Mouse (Mus musculus) embryonic facial prominence, embryonic 15.5 days (tissue): ENCODE measurements around the gene 4930402H24Rik. TPM values are rescaled to one million over a fixed set of nuclear protein-coding genes. Genes with fewer than 3 reads are reported as not detected.

Experiments used
- ATAC-seq: fragments of 200-750 bp; cut with Nextera tagmentation; 2 replicates; pipeline ENCODE4 v1.8.0; 2017; ENCODE audit warnings: low read depth, moderate TSS enrichment; ENCODE audit not compliant: insufficient number of reproducible peaks, low FRiP score, low TSS enrichment
- H3K27ac ChIP-seq: fragments of 300-500 bp; sonication (generic); replicated peaks from 2 replicates; pipeline ENCODE4 v1.5.1; 2015; ENCODE audit warnings: mild to moderate bottlenecking, inconsistent platforms
- H3K27me3 ChIP-seq: fragments of 300-500 bp; sonication (generic); 2 replicates; pipeline ENCODE4 v1.6.1; 2015; ENCODE audit warnings: inconsistent platforms
- H3K36me3 ChIP-seq: fragments of 300-500 bp; sonication (generic); 2 replicates; pipeline ENCODE4 v1.6.1; 2015; ENCODE audit warnings: mild to moderate bottlenecking, inconsistent platforms
- H3K4me1 ChIP-seq: fragments of 300-500 bp; sonication (generic); 2 replicates; pipeline ENCODE4 v1.6.1; 2015; ENCODE audit warnings: inconsistent platforms
- H3K4me2 ChIP-seq: fragments of 300-500 bp; sonication (generic); replicated peaks from 2 replicates; pipeline ENCODE4 v1.6.1; 2015; ENCODE audit warnings: mild to moderate bottlenecking, inconsistent platforms
- H3K4me3 ChIP-seq: fragments of 300-500 bp; sonication (generic); replicated peaks from 2 replicates; pipeline ENCODE4 v1.5.1; 2015; ENCODE audit warnings: mild to moderate bottlenecking, inconsistent platforms
- H3K9ac ChIP-seq: fragments of 300-500 bp; sonication (generic); 2 replicates; pipeline ENCODE4 v1.6.1; 2015; ENCODE audit warnings: inconsistent platforms
- H3K9me3 ChIP-seq: fragments of 300-500 bp; sonication (generic); replicated peaks from 2 replicates; pipeline ENCODE4 v1.6.1; 2016; ENCODE audit warnings: inconsistent platforms
- WGBS: fragments of 180-500 bp; shearing (Covaris S2); methylation state at CpG from one replicate; pipeline ENCODE4 v1.1.7; 2015; 5-methylcytosine and 5-hydroxymethylcytosine counted together
- polyA plus RNA-seq: library from polyadenylated mRNA; unstranded; fragments of >200 nt; fragmentation: Nextera tagmentation; extraction: Ambion mirVana; gene quantifications from 2 replicates; pipeline ENCODE4 v1.2.1, GENCODE M21; 2015

4930402H24Rik gene
- polyA plus RNA-seq, 1 experiment from 2014 or later: 35.7 TPM

- Histone ChIP-seq H3K36me3 (no peaks in the 10 kb centered on the region), H3K27ac (no peak overlapping the region), H3K4me3 (peak overlapping the region; percentile 62), H3K4me2 (peak overlapping the region; percentile 99), H3K9me3 (no peaks in the 10 kb centered on the region), H3K9ac (peak overlapping the region; percentile 37), H3K4me1 (peaks cover 19% of the 10 kb centered on the region), H3K27me3 (peaks cover 29% of the 10 kb centered on the region)
- WGBS: under 1% methylated on average over 31 of the region's 31 CpGs
- ATAC-seq: no peak; the same call in 1 of the 2 replicates
Observed at GRCm38 (mm10) chr2:130696700-130697152, 209.5 kb downstream of the 4930402H24Rik start.

GRCm38 (mm10) chr2:130693563-130693962 lies 212.6 kb downstream of the 4930402H24Rik start:
- no peak overlapping the region for H3K27ac ChIP-seq
- no peak overlapping the region for H3K4me2 ChIP-seq
- H3K27me3 ChIP-seq: peaks cover 21% of the 10 kb centered on the region
- no peak overlapping the region for H3K4me3 ChIP-seq
- 33% methylated on average over 3 of the region's 3 CpGs for WGBS
- no peak for ATAC-seq
- H3K9me3 ChIP-seq: no peaks in the 10 kb centered on the region
- no peaks in the 10 kb centered on the region for H3K36me3 ChIP-seq
- H3K9ac ChIP-seq: no peak overlapping the region
- H3K4me1 ChIP-seq: peaks cover 19% of the 10 kb centered on the region

- Histone ChIP-seq H3K36me3 (peaks cover 21% of the 10 kb centered on the region), H3K27ac (no peak overlapping the region), H3K27me3 (no peaks in the 10 kb centered on the region), H3K9me3 (no peaks in the 10 kb centered on the region), H3K4me2 (no peak overlapping the region), H3K9ac (no peak overlapping the region), H3K4me3 (no peak overlapping the region), H3K4me1 (no peaks in the 10 kb centered on the region)
- 78% methylated on average over 2 of the region's 2 CpGs for WGBS
- ATAC-seq: no peak
Observed at GRCm38 (mm10) chr2:130689011-130689410, 217.2 kb downstream of the 4930402H24Rik start.

- 82% methylated on average over 9 of the region's 9 CpGs for WGBS
- H3K4me1 ChIP-seq: no peaks in the 10 kb centered on the region
- no peak overlapping the region for H3K27ac ChIP-seq
- H3K27me3 ChIP-seq: no peaks in the 10 kb centered on the region
- no peak overlapping the region for H3K4me3 ChIP-seq
- H3K9me3 ChIP-seq: no peaks in the 10 kb centered on the region
- no peak for ATAC-seq
- peaks cover 48% of the 10 kb centered on the region for H3K36me3 ChIP-seq
- H3K9ac ChIP-seq: no peak overlapping the region
- H3K4me2 ChIP-seq: no peak overlapping the region
Observed at GRCm38 (mm10) chr2:130685426-130685825, 220.8 kb downstream of the 4930402H24Rik start.

GRCm38 (mm10) chr2:130681531-130681930 lies 224.7 kb downstream of the 4930402H24Rik start:
- Histone ChIP-seq H3K4me1 (no peaks in the 10 kb centered on the region), H3K4me3 (no peak overlapping the region), H3K9ac (no peak overlapping the region), H3K9me3 (no peaks in the 10 kb centered on the region), H3K27me3 (no peaks in the 10 kb centered on the region), H3K27ac (no peak overlapping the region), H3K4me2 (no peak overlapping the region), H3K36me3 (peaks cover 78% of the 10 kb centered on the region)
- ATAC-seq: no peak
- WGBS: 76% methylated on average over 3 of the region's 3 CpGs

- Histone ChIP-seq H3K36me3 (peaks cover 88% of the 10 kb centered on the region), H3K9me3 (no peaks in the 10 kb centered on the region), H3K9ac (no peak overlapping the region), H3K27me3 (no peaks in the 10 kb centered on the region), H3K4me2 (no peak overlapping the region), H3K4me1 (no peaks in the 10 kb centered on the region), H3K4me3 (no peak overlapping the region), H3K27ac (no peak overlapping the region)
- ATAC-seq: no peak
- WGBS: 86% methylated on average over 6 of the region's 6 CpGs
Observed at GRCm38 (mm10) chr2:130679899-130680298, 226.3 kb downstream of the 4930402H24Rik start.

GRCm38 (mm10) chr2:130679154-130679553 lies 227.1 kb downstream of the 4930402H24Rik start:
- peaks cover 88% of the 10 kb centered on the region for H3K36me3 ChIP-seq
- H3K27me3 ChIP-seq: no peaks in the 10 kb centered on the region
- H3K4me1 ChIP-seq: no peaks in the 10 kb centered on the region
- H3K4me3 ChIP-seq: no peak overlapping the region
- no peak overlapping the region for H3K27ac ChIP-seq
- H3K4me2 ChIP-seq: no peak overlapping the region
- 93% methylated on average over 12 of the region's 12 CpGs for WGBS
- no peak overlapping the region for H3K9ac ChIP-seq
- no peaks in the 10 kb centered on the region for H3K9me3 ChIP-seq
- ATAC-seq: no peak

GRCm38 (mm10) chr2:130677211-130677610 lies 229.0 kb downstream of the 4930402H24Rik start:
- Histone ChIP-seq H3K4me1 (no peaks in the 10 kb centered on the region), H3K4me3 (no peak overlapping the region), H3K27ac (no peak overlapping the region), H3K9ac (no peak overlapping the region), H3K9me3 (no peaks in the 10 kb centered on the region), H3K36me3 (peaks cover 95% of the 10 kb centered on the region), H3K4me2 (no peak overlapping the region), H3K27me3 (no peaks in the 10 kb centered on the region)
- 81% methylated on average over 10 of the region's 10 CpGs for WGBS
- no peak for ATAC-seq

- Histone ChIP-seq H3K9ac (peak within 1 kb of the TSS; percentile 64), H3K36me3 (peaks cover 17% of the 10 kb centered on the region), H3K9me3 (no peaks in the 10 kb centered on the region), H3K4me2 (peak within 1 kb of the TSS; percentile 71), H3K4me1 (peaks cover 27% of the 10 kb centered on the region), H3K4me3 (peak within 1 kb of the TSS; percentile 66), H3K27me3 (no peaks in the 10 kb centered on the region), H3K27ac (peak within 1 kb of the TSS; percentile 88)
- ATAC-seq: peak; percentile 45; the same call in 1 of the 2 replicates
- WGBS: 1% methylated on average over 31 of the region's 31 CpGs
Observed at GRCm38 (mm10) chr2:130667559-130667958, 238.6 kb downstream of the 4930402H24Rik start, which contains the start of gene Itpa. TSS of gene Itpa (plus strand) at chr2:130667610.

GRCm38 (mm10) chr2:130664102-130664701 lies 242.0 kb downstream of the 4930402H24Rik start, which contains the start of gene Ddrgk1:
TSS of gene Ddrgk1 (minus strand) at chr2:130664659.
- peaks cover 28% of the 10 kb centered on the region for H3K4me1 ChIP-seq
- H3K36me3 ChIP-seq: peaks cover 31% of the 10 kb centered on the region
- peak within 1 kb of the TSS; percentile 92 for H3K9ac ChIP-seq
- ATAC-seq: peak; percentile 98
- under 1% methylated on average over 40 of the region's 40 CpGs for WGBS
- peak within 1 kb of the TSS; percentile 100 for H3K27ac ChIP-seq
- H3K27me3 ChIP-seq: no peaks in the 10 kb centered on the region
- no peaks in the 10 kb centered on the region for H3K9me3 ChIP-seq
- H3K4me3 ChIP-seq: peak within 1 kb of the TSS; percentile 71
- H3K4me2 ChIP-seq: peak within 1 kb of the TSS; percentile 70

- Histone ChIP-seq H3K9me3 (no peaks in the 10 kb centered on the region), H3K4me3 (peak overlapping the region; percentile 71), H3K4me1 (peaks cover 23% of the 10 kb centered on the region), H3K4me2 (peak overlapping the region; percentile 70), H3K27ac (no peak overlapping the region), H3K9ac (peak overlapping the region; percentile 92), H3K36me3 (peaks cover 39% of the 10 kb centered on the region), H3K27me3 (no peaks in the 10 kb centered on the region)
- ATAC-seq: no peak
- 88% methylated on average over 11 of the region's 11 CpGs for WGBS
Observed at GRCm38 (mm10) chr2:130663342-130663741, 242.9 kb downstream of the 4930402H24Rik start.

GRCm38 (mm10) chr2:130658530-130658929 lies 247.7 kb downstream of the 4930402H24Rik start:
- Histone ChIP-seq H3K27ac (no peak overlapping the region), H3K36me3 (peaks cover 82% of the 10 kb centered on the region), H3K4me1 (peaks cover 11% of the 10 kb centered on the region), H3K4me3 (no peak overlapping the region), H3K9ac (no peak overlapping the region), H3K4me2 (no peak overlapping the region), H3K9me3 (no peaks in the 10 kb centered on the region), H3K27me3 (no peaks in the 10 kb centered on the region)
- 96% methylated on average over 10 of the region's 10 CpGs for WGBS
- ATAC-seq: no peak
